Mouse (Mus musculus) intestine, embryonic 15.5 days (tissue): ENCODE measurements around the gene Rab3gap2. TPM values are rescaled to one million over a fixed set of nuclear protein-coding genes. Genes with fewer than 3 reads are reported as not detected.
A peak's percentile ranks its signal among the peaks of the same experiment; 100 is the strongest.

ENCODE experiments used
- ATAC-seq: fragments of 200-750 bp; cut with Nextera tagmentation; 2 replicates; pipeline ENCODE4 v1.8.0; 2017; ENCODE audit warnings: moderate TSS enrichment, moderate library complexity
- H3K27ac ChIP-seq: fragments of 300-500 bp; sonication (generic); 2 replicates; pipeline ENCODE4 v1.5.1; 2015; ENCODE audit warnings: mild to moderate bottlenecking, inconsistent platforms
- H3K27me3 ChIP-seq: fragments of 300-500 bp; sonication (generic); replicated peaks from 2 replicates; pipeline ENCODE4 v1.6.1; 2015; ENCODE audit warnings: inconsistent platforms
- H3K36me3 ChIP-seq: fragments of 300-500 bp; sonication (generic); 2 replicates; pipeline ENCODE4 v1.6.1; 2015; ENCODE audit warnings: inconsistent platforms
- H3K4me1 ChIP-seq: fragments of 300-500 bp; sonication (generic); replicated peaks from 2 replicates; pipeline ENCODE4 v1.6.1; 2015; ENCODE audit warnings: inconsistent platforms
- H3K4me2 ChIP-seq: fragments of 300-500 bp; sonication (generic); replicated peaks from 2 replicates; pipeline ENCODE4 v1.6.1; 2015; ENCODE audit warnings: mild to moderate bottlenecking, inconsistent platforms
- H3K4me3 ChIP-seq: fragments of 300-500 bp; sonication (generic); replicated peaks from 2 replicates; pipeline ENCODE4 v1.5.1; 2015; ENCODE audit warnings: inconsistent platforms
- H3K9ac ChIP-seq: fragments of 300-500 bp; sonication (generic); 2 replicates; pipeline ENCODE4 v1.6.1; 2015; ENCODE audit warnings: inconsistent platforms
- H3K9me3 ChIP-seq: fragments of 300-500 bp; sonication (generic); 2 replicates; pipeline ENCODE4 v1.6.1; 2016; ENCODE audit warnings: inconsistent platforms
- WGBS: fragments of 180-500 bp; shearing (Covaris S2); methylation state at CpG from one replicate; pipeline ENCODE4 v1.1.7; 2015; 5-methylcytosine and 5-hydroxymethylcytosine counted together
- polyA plus RNA-seq: library from polyadenylated mRNA; unstranded; fragments of >200 nt; fragmentation: Nextera tagmentation; extraction: Ambion mirVana; gene quantifications from 2 replicates; pipeline ENCODE4 v1.2.1, GENCODE M21; 2015

Gene Rab3gap2
- polyA plus RNA-seq, 1 experiment from 2014 or later, result 24.6 TPM

DNA sequence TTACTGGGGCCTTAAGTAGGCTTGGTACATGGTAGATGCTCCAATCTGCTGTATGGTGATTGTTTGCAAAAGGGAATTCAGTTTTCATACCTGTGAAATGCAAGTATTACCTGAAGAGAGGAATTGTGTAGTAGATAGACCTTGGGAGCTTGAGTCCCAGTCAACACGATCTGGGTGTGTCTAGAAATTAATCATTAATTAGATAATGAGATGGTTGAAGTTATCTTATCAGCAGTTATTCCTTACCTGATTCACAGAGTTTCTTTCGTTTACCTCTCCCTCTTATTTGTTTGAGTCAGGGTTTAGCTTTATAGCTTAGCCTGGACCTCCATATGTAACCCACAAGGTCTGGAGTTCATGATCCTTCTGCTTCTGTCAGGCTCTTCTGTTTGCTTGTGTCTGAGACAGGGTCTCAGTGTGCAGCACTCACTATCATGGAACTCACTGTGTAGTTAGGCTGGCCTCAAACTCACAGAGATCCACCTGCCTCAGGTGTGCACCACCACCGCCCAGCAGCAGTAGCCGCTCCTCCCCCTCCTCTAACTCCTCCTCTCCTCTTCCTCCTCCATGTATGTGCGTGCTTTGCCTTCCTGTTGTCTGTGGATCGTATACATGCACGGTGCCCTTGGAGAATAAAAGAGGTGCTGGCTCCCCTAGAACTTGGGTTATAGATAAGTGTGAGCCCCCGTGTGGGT is 66.6 kb downstream of the Rab3gap2 start:
- Histone ChIP-seq H3K27me3 (no peaks in the 10 kb centered on the region), H3K9ac (no peak overlapping the region), H3K27ac (peak overlapping the region; percentile 78), H3K4me1 (no peaks in the 10 kb centered on the region), H3K9me3 (no peaks in the 10 kb centered on the region), H3K4me3 (no peak overlapping the region), H3K36me3 (peaks cover 29% of the 10 kb centered on the region), H3K4me2 (0 out of 2 replicates have a peak overlapping the region, but pooled peaks have one; percentile 3)
- 73% methylated on average over 8 of the region's 8 CpGs for WGBS
- ATAC-seq, result peak; percentile 92

DNA sequence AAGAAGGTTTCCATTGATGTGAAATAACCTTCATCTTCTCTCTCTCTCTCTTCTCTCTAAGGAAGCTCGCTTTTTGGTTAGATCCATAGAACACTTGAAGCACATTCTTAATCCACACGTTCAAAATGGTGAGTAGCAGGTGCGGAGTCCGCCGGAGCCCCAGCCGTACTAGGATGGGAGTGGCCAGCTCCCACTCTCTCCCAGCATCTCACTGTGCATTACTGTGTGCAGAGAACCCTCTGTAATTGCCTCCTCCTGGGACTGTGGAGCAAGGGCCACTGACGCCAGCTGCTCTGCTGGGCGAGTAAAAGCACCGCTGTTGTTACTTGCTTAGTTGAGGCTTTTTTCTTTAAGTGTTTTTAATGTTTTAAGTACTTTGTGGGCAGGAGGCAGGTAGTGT is 67.5 kb downstream of the Rab3gap2 start:
- peaks cover 34% of the 10 kb centered on the region for H3K36me3 ChIP-seq

DNA sequence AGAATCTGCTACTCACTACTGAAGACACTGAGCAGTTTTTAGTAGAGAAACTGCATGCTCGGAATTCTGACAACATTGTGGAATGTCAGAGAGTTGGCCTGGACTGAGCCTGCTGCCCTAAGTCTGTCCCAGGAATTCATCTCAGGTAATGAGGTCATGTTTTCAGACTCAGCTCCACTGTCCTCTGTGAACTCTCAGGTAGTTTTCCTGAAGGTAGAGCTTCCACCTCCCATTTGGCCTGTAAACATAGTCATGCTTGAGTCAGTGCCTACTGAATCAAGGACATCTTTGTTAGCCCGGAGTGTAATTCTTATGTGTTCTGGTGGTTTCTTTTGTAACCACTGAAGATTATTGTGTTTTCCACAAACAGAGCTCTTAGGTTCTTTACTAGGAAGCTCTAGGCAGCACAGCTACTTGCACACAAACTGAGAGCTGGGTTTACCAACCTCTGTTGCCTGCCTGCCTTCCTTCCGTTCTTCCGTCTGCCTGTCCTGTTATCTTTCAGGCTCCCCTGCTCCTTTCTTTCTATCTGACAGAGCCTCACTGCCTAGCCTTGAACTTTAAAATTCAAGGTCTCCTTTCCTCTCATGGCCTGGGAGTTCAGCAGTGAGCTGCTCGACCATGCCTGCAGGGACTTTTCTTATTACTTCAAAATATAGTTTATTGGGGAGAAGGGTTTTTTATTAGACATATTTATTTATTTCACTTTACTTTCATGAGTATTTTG is 71.1 kb downstream of the Rab3gap2 start:
- Histone ChIP-seq H3K4me1 (no peaks in the 10 kb centered on the region), H3K9ac (no peak overlapping the region), H3K9me3 (no peaks in the 10 kb centered on the region), H3K27me3 (no peaks in the 10 kb centered on the region), H3K4me2 (no peak overlapping the region), H3K4me3 (no peak overlapping the region), H3K27ac (no peak overlapping the region), H3K36me3 (peaks cover 38% of the 10 kb centered on the region)
- ATAC-seq, result no peak
- 77% methylated on average over 5 of the region's 5 CpGs for WGBS

More for the DNA sequence above, 67.5 kb downstream of the Rab3gap2 start:
- Histone ChIP-seq H3K4me1 (no peaks in the 10 kb centered on the region), H3K4me2 (0 out of 2 replicates have a peak overlapping the region, but pooled peaks have one; percentile 3), H3K27ac (peak overlapping the region; percentile 78), H3K4me3 (no peak overlapping the region), H3K9ac (no peak overlapping the region), H3K9me3 (no peaks in the 10 kb centered on the region), H3K27me3 (no peaks in the 10 kb centered on the region)
- ATAC-seq, result peak; percentile 72
- WGBS, result 67% methylated on average over 9 of the region's 9 CpGs

DNA sequence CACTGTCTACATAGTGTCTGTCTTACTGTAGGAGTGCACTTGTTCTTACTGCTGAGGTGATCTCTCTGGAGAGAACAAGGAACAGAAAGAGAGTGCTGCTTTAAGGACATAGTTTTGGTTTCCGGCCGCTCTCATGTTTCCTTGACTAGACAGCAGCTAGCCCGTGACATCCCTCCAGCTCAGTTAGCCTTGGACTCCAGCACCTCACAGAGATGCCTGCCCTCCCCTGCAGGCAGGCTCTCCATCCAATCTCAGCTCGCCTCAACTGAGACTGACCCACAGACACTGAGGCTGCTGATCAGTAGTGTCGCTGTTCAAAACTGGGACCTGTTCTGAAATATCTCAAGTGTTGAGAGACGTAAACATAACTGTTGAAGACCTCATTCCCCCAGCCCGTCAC is 72.1 kb downstream of the Rab3gap2 start:
- whole genome bisulfite sequencing, result 82% methylated on average over 7 of the region's 7 CpGs

DNA sequence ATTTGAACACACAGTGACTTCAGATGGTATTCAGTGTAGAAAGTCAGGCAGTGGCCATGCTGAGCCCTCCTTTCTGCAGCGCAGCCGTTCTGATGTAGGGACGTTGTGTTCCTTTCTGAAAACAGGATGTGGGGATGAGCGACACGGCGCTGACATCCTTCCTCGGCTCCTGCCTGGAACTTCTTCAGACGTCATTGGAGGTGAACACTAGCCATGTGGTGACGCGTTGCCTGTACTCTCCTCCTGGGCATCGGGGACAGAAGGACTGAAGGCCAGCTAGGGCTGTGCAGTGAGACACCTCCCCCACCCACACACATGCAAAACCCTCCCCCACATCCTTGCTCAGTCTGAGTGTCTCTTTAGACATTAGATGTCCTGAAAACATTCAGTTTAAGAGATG is 73.1 kb downstream of the Rab3gap2 start:
- 86% methylated on average over 11 of the region's 11 CpGs for WGBS
- Histone ChIP-seq H3K9me3 (no peaks in the 10 kb centered on the region), H3K4me3 (no peak overlapping the region), H3K27ac (no peak overlapping the region), H3K9ac (no peak overlapping the region), H3K27me3 (no peaks in the 10 kb centered on the region), H3K4me1 (no peaks in the 10 kb centered on the region), H3K36me3 (peaks cover 32% of the 10 kb centered on the region; the same call in 1 of the 2 replicates), H3K4me2 (no peak overlapping the region)
- ATAC-seq, result no peak

More for the DNA sequence above, 72.1 kb downstream of the Rab3gap2 start:
- Histone ChIP-seq H3K4me1 (no peaks in the 10 kb centered on the region), H3K9me3 (no peaks in the 10 kb centered on the region), H3K9ac (no peak overlapping the region), H3K4me3 (no peak overlapping the region), H3K27me3 (no peaks in the 10 kb centered on the region), H3K4me2 (no peak overlapping the region), H3K27ac (no peak overlapping the region), H3K36me3 (peaks cover 37% of the 10 kb centered on the region)
- no peak for ATAC-seq

DNA sequence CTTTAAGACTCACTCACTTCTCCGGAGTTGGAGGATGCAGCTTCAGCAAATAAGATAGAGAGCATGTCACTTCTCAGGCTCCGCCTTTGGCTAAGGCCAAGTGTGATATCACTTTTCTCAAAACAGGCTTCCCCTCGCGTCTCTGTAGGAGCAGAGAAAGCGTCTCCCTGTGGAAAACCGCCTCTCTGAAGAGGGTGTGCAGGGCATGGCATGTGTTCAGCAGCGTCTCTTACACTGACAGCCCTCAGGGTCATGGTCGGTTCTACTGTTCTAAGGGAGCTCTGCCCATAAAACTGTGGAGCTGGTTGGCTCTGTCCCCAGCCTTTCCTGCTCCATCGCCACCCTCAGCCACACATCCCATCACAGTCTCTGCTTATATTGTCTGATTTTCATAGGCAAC is 75.4 kb downstream of the Rab3gap2 start:
- H3K27ac ChIP-seq, result no peak overlapping the region
- no peak overlapping the region for H3K4me3 ChIP-seq
- no peak for ATAC-seq
- H3K9ac ChIP-seq, result no peak overlapping the region
- 69% methylated on average over 9 of the region's 9 CpGs for WGBS
- H3K36me3 ChIP-seq, result peaks cover 34% of the 10 kb centered on the region
- H3K4me2 ChIP-seq, result no peak overlapping the region
- H3K4me1 ChIP-seq, result no peaks in the 10 kb centered on the region
- no peaks in the 10 kb centered on the region for H3K9me3 ChIP-seq
- no peaks in the 10 kb centered on the region for H3K27me3 ChIP-seq

DNA sequence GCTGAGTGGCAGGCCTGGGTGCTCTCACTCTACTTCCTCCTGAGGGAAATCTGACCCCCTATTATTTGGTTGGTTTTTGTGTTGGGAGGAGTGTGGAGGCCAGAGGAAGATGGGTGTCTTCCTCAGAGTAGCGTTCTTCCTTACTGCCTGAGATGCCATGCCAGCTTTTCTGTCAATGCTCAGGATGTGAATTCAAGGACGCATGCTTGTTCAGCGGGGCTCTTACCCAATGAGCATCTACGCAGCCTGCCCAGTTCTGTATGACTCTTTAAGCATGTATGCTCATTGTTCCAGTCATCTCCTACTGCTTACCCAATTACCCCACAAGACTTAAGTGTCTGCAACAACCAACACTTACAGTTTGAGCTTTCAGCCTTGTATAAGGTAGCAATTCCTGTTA is 76.7 kb downstream of the Rab3gap2 start:
- no peak overlapping the region for H3K4me3 ChIP-seq
- WGBS, result 87% methylated on average over 4 of the region's 4 CpGs
- no peak for ATAC-seq
- H3K27ac ChIP-seq, result no peak overlapping the region
- no peaks in the 10 kb centered on the region for H3K9me3 ChIP-seq
- H3K4me2 ChIP-seq, result no peak overlapping the region
- H3K4me1 ChIP-seq, result no peaks in the 10 kb centered on the region
- H3K27me3 ChIP-seq, result no peaks in the 10 kb centered on the region
- H3K9ac ChIP-seq, result no peak overlapping the region
- peaks cover 36% of the 10 kb centered on the region for H3K36me3 ChIP-seq

DNA sequence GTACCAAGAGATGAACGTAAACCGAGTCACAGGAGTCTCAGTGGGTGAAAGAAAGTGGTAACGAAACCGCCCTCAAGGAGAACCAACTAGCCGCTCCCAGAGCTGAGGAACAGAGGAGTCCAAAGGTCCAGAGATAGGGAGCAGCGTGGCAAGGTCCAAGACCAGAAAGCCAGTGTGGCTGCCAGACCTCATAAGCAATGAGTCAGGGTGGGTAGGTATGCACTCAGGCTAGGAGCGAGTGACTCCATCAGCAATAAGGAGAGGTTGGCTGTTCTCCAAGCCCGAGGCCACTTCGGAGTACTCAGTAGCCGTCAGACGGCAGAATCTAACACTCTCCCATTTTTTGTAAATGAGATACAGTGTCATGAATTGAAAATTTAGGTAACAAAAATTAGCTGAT is 78.9 kb downstream of the Rab3gap2 start:
- Histone ChIP-seq H3K4me2 (no peak overlapping the region), H3K4me3 (no peak overlapping the region), H3K27me3 (no peaks in the 10 kb centered on the region), H3K27ac (peak overlapping the region; percentile 44; the same call in 1 of the 2 replicates), H3K36me3 (peaks cover 26% of the 10 kb centered on the region), H3K9me3 (no peaks in the 10 kb centered on the region), H3K4me1 (no peaks in the 10 kb centered on the region), H3K9ac (no peak overlapping the region)
- WGBS, result 70% methylated on average over 11 of the region's 11 CpGs
- ATAC-seq, result peak; percentile 96

DNA sequence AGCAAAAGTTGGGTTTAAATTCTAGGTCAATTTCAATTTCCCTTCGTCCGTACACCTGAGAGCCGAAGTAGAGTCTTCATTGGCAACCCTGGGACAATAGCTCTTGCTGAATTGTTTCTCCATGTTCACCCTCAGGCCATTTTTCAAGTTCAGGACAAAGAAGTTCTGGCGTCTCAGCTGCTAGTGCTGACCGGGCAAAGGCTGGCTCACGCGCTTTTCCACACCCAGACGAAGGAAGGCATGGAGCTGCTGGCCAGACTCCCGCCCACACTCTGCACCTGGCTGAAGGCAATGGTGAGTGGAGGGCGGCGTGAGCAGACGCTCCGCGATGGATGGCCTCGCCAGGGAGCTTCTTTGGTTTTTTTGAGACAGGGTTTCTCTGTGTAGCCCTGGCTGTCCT is 79.3 kb downstream of the Rab3gap2 start:
- peak; percentile 63 for ATAC-seq
- Histone ChIP-seq H3K9ac (no peak overlapping the region), H3K27me3 (no peaks in the 10 kb centered on the region), H3K36me3 (peaks cover 26% of the 10 kb centered on the region), H3K4me3 (no peak overlapping the region), H3K4me1 (no peaks in the 10 kb centered on the region), H3K9me3 (no peaks in the 10 kb centered on the region), H3K27ac (0 out of 2 replicates have a peak overlapping the region, but pooled peaks have one; percentile 44), H3K4me2 (no peak overlapping the region)
- 87% methylated on average over 15 of the region's 15 CpGs for WGBS

DNA sequence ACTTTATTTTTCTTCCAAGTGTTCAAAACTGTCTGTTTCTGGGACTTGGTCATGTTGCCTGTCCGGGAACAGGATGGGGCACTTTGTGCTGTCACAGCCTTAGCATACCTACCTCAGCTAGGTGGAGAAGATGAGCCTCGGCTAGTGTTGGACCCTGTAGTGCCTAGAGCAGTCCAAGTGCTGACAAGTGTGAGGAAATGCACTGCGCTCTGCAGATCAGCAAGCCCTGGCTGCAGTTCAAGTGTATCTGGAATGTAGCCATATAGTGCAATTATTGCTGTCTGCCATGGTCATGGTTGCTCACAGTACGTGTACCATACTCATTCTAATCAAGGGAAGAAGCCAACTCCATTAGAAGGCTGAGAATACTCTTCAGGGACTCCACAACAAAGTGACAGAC is 80.8 kb downstream of the Rab3gap2 start:
- no peak for ATAC-seq

DNA sequence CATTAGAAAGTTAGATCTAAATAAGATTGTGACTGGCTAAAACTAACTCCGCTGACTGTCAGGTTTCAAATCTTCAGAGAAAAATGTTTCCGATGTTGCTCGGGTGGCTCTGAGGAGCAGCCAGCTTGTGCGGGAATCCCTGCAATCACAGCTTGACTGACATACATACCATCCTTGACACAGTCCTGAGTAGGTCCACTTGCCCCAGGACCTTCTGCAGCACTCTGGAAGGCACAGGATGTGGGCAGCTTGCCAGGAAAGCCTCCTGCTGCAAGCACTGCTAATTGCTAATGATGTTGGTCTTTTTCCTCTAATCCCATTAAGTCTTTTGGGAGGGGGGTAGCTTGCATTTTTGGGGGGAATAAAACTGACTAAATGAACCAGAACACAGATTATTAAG is 81.3 kb downstream of the Rab3gap2 start:
- no peak overlapping the region for H3K4me3 ChIP-seq
- peaks cover 23% of the 10 kb centered on the region for H3K36me3 ChIP-seq
- no peaks in the 10 kb centered on the region for H3K27me3 ChIP-seq
- no peak for ATAC-seq
- WGBS, result 90% methylated on average over 4 of the region's 4 CpGs
- H3K27ac ChIP-seq, result no peak overlapping the region
- no peak overlapping the region for H3K9ac ChIP-seq
- H3K4me2 ChIP-seq, result no peak overlapping the region
- H3K9me3 ChIP-seq, result no peaks in the 10 kb centered on the region
- no peaks in the 10 kb centered on the region for H3K4me1 ChIP-seq

More for the DNA sequence above, 80.8 kb downstream of the Rab3gap2 start:
- no peak overlapping the region for H3K4me2 ChIP-seq
- no peak overlapping the region for H3K9ac ChIP-seq
- no peak overlapping the region for H3K4me3 ChIP-seq
- H3K27ac ChIP-seq, result no peak overlapping the region
- no peaks in the 10 kb centered on the region for H3K27me3 ChIP-seq
- WGBS, result 50% methylated on average over 4 of the region's 4 CpGs
- H3K36me3 ChIP-seq, result peaks cover 24% of the 10 kb centered on the region
- no peaks in the 10 kb centered on the region for H3K9me3 ChIP-seq
- no peaks in the 10 kb centered on the region for H3K4me1 ChIP-seq

DNA sequence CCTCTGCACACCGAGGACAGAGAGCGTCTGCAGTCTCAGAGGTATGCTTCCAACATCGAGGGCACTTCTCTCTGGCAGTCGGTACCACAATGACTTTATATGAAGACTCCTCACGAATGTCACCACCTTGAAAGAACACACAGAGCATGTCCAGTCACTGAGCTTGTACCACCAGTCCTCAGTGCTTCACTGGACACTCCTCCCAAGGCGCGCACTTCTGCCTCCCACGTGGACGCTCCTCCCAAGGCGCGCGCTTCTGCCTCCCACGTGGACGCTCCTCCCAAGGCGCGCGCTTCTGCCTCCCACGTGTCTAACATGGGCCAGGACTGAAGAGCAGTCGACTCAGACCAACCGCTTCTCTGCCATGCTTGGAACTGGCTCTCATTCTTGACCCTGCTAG is 83.1 kb downstream of the Rab3gap2 start:
- no peak for ATAC-seq
- Histone ChIP-seq H3K27me3 (no peaks in the 10 kb centered on the region), H3K36me3 (peaks cover 24% of the 10 kb centered on the region), H3K4me2 (no peak overlapping the region), H3K9ac (no peak overlapping the region), H3K27ac (no peak overlapping the region), H3K9me3 (no peaks in the 10 kb centered on the region), H3K4me3 (no peak overlapping the region), H3K4me1 (no peaks in the 10 kb centered on the region)
- WGBS, result 93% methylated on average over 20 of the region's 20 CpGs
